Mouse (Mus musculus): ENCODE measurements at regions not wholly inside any gene's neighbourhood (a gene's known extent, or its start where the extent isn't known, plus 50 kb on each side); places are given as distances from the start of the nearest gene placed in this dataset.

DNA sequence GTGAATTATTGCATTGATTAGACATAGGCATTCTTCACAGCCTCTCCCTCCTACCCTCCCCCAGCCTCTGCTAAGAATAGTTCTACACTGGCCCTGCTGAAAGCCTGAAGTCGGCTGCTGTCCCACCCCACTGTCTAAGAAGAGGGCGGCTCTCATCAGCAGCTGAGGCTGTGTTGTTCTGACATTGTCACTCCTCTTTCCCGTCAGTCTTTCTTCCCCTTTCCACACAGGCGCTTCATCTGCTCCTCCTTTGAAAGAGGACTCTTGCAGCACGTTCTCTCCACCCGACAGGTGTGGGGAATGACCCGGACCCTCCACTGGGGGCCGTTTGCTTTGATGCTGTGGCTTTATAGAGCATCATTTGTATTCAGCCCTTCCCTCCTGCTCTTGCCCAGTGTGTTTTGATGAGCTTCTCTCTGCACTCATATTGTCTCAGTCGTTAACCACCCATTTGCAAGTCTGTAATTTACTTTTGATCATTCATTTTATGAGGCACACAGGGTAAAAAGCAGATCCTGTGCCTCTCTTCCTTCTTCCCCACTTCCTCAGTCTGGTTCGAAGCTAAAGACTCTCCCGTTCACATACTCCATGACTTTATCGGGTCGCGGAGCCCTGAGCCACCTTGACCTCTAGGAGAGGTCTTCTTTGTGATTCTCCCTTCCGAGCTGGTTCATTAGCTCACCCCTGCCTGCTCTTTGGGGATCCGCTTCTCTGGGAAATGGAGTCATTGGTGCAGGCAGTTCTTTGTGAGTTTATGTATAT is 142.2 kb upstream of the Snx19 start:
- no peak for DNase-seq (ENCODE audit: low spot score)

GRCm38 (mm10) chr9:30285324-30285599 is 141.6 kb upstream of the Snx19 start:
- no peak for DNase-seq (ENCODE audit: low spot score)

DNA sequence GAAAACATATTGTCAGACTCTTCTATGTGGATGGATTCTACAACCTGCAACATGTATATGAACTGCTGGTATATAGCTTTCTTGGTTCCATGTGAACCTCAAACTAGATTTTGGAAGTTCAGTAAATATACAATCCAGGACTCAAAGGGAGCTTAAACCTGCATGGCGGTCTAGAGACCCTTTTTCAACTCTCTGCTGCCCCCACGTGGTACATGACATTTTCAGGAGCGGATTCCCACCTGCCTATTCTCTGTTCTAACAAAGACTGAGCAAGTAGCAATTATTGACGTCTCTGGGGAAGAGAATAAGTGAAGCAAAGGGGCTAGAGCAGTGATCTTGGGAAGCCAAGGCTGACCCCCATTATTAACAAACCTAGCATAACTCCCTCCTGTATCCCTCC is 127.1 kb upstream of the Snx19 start:
- no peak for DNase-seq (ENCODE audit: low spot score)

- no peak for DNase-seq (ENCODE audit: low spot score)
These were observed 118.6 kb upstream of the Snx19 start for GRCm38 (mm10) chr9:30308281-30308680.

- DNase-seq (ENCODE audit: low spot score) = no peak
These were observed 113.5 kb upstream of the Snx19 start for GRCm38 (mm10) chr9:30313360-30313759.

- DNase-seq (ENCODE audit: low spot score) = peak; percentile 4
These were observed 112.3 kb upstream of the Snx19 start for GRCm38 (mm10) chr9:30314355-30315171.

GRCm38 (mm10) chr9:30315172-30315644 is 111.7 kb upstream of the Snx19 start:
- peak; percentile 5 for DNase-seq (ENCODE audit: low spot score)

DNA sequence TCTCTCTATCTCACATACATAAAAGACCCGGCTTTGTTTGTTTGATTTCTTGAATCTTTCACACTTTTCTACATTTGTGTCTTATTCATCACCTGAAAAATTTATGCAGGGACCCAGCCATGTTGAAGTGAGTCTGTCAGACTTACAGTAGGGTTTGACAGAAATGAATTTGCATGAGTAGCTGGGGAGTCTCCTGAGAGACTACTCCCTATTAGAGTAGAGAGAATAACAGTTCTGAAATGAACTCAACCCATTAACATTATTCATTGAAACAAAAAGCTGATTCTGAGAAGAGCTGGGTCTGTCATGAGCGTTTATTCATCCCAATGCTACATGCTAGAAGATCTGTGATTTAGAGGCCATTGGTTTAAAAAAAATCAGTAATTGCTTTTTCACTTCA is 82.0 kb upstream of the Snx19 start:
- DNase-seq (ENCODE audit: low spot score) = no peak

DNA sequence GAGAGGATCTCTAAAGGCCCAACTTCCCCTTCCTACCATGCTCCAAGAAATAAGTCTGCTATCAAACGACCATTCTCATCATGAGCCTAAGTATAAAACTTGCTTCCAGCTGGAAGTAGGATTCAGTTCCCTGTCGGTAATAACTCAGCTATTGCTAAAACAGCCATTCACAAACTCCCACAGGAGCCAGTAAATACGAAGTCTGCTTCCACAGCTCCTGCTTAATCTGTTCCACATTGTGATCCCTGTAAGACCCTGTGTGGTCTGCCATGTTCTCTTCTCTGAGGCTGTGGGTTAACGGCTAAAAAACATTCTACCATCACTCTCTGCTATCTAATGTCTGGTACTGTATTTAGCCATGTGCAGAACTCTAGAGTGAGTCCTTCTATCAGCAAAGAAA is 72.9 kb upstream of the Snx19 start:
- no peak for DNase-seq (ENCODE audit: low spot score)

- DNase-seq (ENCODE audit: low spot score) = no peak
These were observed 71.3 kb upstream of the Snx19 start for GRCm38 (mm10) chr9:30355642-30356041.

GRCm38 (mm10) chr9:30369554-30370440 is 57.1 kb upstream of the Snx19 start:
- DNase-seq (ENCODE audit: low spot score) = no peak

- no peak for DNase-seq (ENCODE audit: low spot score)
These were observed 56.1 kb upstream of the Snx19 start for GRCm38 (mm10) chr9:30370789-30371188.

GRCm38 (mm10) chr9:30376908-30377307 is 50.0 kb upstream of the Snx19 start:
- DNase-seq (ENCODE audit: low spot score) = no peak
